Mouse (Mus musculus) forebrain, postnatal 0 days (tissue): Measurements from ENCODE around the gene Gigyf2. TPM values are rescaled to one million over a fixed set of nuclear protein-coding genes. Genes with fewer than 3 reads are reported as not detected.

Experiments used
- ATAC-seq: fragments of 200-750 bp; cut with Nextera tagmentation; 2 replicates; pipeline ENCODE4 v1.8.0; 2017; ENCODE audit warnings: mild to moderate bottlenecking, moderate library complexity
- DNase-seq: peaks from one replicate; pipeline ENCODE4 v3.0.0-alpha.2; 2015
- H3K27ac ChIP-seq: fragments of 300-500 bp; sonication (generic); 2 replicates; pipeline ENCODE4 v1.5.1; 2014; ENCODE audit warnings: low read depth, mild to moderate bottlenecking, antibody characterized with exemption, low read length, moderate library complexity, mixed read lengths
- H3K27me3 ChIP-seq: fragments of 300-500 bp; sonication (generic); 2 replicates; pipeline ENCODE4 v1.6.1; 2014; ENCODE audit warnings: mild to moderate bottlenecking, low read length, mixed read lengths; ENCODE audit not compliant: insufficient read depth
- H3K36me3 ChIP-seq: fragments of 300-500 bp; sonication (generic); 2 replicates; pipeline ENCODE4 v1.6.1; 2014; ENCODE audit warnings: mild to moderate bottlenecking, moderate library complexity; ENCODE audit not compliant: insufficient read depth
- H3K4me1 ChIP-seq: fragments of 300-500 bp; sonication (generic); 2 replicates; pipeline ENCODE4 v1.6.1; 2014; ENCODE audit warnings: antibody characterized with exemption; ENCODE audit not compliant: insufficient read depth
- H3K4me2 ChIP-seq: fragments of 300-500 bp; sonication (generic); 2 replicates; pipeline ENCODE4 v1.6.1; 2014; ENCODE audit warnings: low read depth, mild to moderate bottlenecking, moderate library complexity
- H3K4me3 ChIP-seq: fragments of 300-500 bp; sonication (generic); 2 replicates; pipeline ENCODE4 v1.5.1; 2014; ENCODE audit warnings: low read depth, low read length, mixed read lengths
- H3K9ac ChIP-seq: fragments of 300-500 bp; sonication (generic); 2 replicates; pipeline ENCODE4 v1.6.1; 2014; ENCODE audit warnings: mild to moderate bottlenecking
- H3K9me3 ChIP-seq: fragments of 300-500 bp; sonication (generic); 2 replicates; pipeline ENCODE4 v1.6.1; 2016; ENCODE audit warnings: low read length
- CTCF ChIP-seq: sonication (generic); IDR thresholded peaks from 2 replicates; pipeline ENCODE4 v1.5.1; 2016; ENCODE audit warnings: antibody characterized with exemption, control low read depth, low read depth
- WGBS: fragments of 180-500 bp; shearing (Covaris S2); extraction: QIAGEN DNeasy Blood & Tissue Kit; methylation state at CpG from one replicate; pipeline ENCODE4 v1.1.7; 2014; 5-methylcytosine and 5-hydroxymethylcytosine counted together
- polyA plus RNA-seq: library from polyadenylated mRNA; unstranded; fragments of >200 nt; fragmentation: Nextera tagmentation; extraction: Ambion mirVana; gene quantifications from 2 replicates; pipeline ENCODE4 v1.2.1, GENCODE M21; 2015
- total RNA-seq: library from RNA; depleted of rRNA; stranded (reverse); fragments of >200 nt; gene quantifications from 2 replicates; pipeline ENCODE4 v1.2.3, GENCODE M21; 2014

Gigyf2 gene
- total and polyA plus RNA-seq, 2 experiments from 2014 or later, result 44.3 to 69.0 TPM

GRCm38 (mm10) chr1:87396923-87397586 lies 70.3 kb downstream of the Gigyf2 start:
- Histone ChIP-seq H3K27ac (no peak overlapping the region), H3K9ac (no peak overlapping the region), H3K4me1 (no peaks in the 10 kb centered on the region), H3K4me2 (no peak overlapping the region), H3K27me3 (no peaks in the 10 kb centered on the region), H3K36me3 (peaks cover 5% of the 10 kb centered on the region; the same call in 1 of the 2 replicates), H3K4me3 (no peak overlapping the region), H3K9me3 (no peaks in the 10 kb centered on the region)
- ATAC-seq, result no peak
- no peak for TF ChIP-seq CTCF
- WGBS, result 74% methylated on average over 7 of the region's 7 CpGs
- peak; percentile 14 for DNase-seq

DNA sequence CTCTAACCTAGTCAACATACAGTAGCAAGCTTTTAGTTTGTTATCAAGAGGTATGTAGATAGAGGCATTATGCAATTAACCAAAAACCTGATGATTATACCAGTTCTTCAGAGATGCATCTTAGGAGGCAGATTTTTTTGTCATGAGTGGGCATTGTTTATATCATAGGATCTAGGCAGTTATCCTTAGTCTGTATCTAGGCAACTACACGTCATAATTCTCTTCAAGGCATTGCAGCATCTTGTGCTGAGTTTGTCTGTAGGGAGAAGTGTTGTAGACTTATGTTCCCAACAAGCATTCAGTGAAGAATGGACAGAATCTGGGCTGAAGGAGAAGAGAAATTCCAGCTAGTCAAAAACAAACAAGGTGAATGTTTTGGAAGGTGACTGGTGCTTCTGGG lies 77.9 kb downstream of the Gigyf2 start:
- H3K27me3 ChIP-seq, result no peaks in the 10 kb centered on the region
- H3K9ac ChIP-seq, result no peak overlapping the region
- H3K9me3 ChIP-seq, result no peaks in the 10 kb centered on the region
- no peak overlapping the region for H3K4me2 ChIP-seq
- no peak for TF ChIP-seq CTCF
- WGBS, result 90% methylated on average over 1 of the region's 1 CpGs
- ATAC-seq (no peak), DNase-seq (no peak)
- H3K36me3 ChIP-seq, result peaks cover 42% of the 10 kb centered on the region
- H3K4me1 ChIP-seq, result no peaks in the 10 kb centered on the region
- no peak overlapping the region for H3K4me3 ChIP-seq
- H3K27ac ChIP-seq, result no peak overlapping the region

- no peak for DNase-seq
- no peak for TF ChIP-seq CTCF
- H3K9me3 ChIP-seq, result no peaks in the 10 kb centered on the region
- ATAC-seq, result no peak
- H3K36me3 ChIP-seq, result peaks cover 49% of the 10 kb centered on the region
- H3K27ac ChIP-seq, result no peak overlapping the region
- H3K27me3 ChIP-seq, result no peaks in the 10 kb centered on the region
- H3K4me1 ChIP-seq, result no peaks in the 10 kb centered on the region
- H3K4me3 ChIP-seq, result no peak overlapping the region
- H3K9ac ChIP-seq, result no peak overlapping the region
- H3K4me2 ChIP-seq, result no peak overlapping the region
These were observed 79.2 kb downstream of the Gigyf2 start for GRCm38 (mm10) chr1:87406012-87406411.

- 93% methylated on average over 4 of the region's 4 CpGs for WGBS
- H3K4me3 ChIP-seq, result no peak overlapping the region
- no peak overlapping the region for H3K27ac ChIP-seq
- ATAC-seq (no peak), DNase-seq (no peak)
- H3K4me2 ChIP-seq, result no peak overlapping the region
- no peak for TF ChIP-seq CTCF
- H3K27me3 ChIP-seq, result no peaks in the 10 kb centered on the region
- no peak overlapping the region for H3K9ac ChIP-seq
- no peaks in the 10 kb centered on the region for H3K9me3 ChIP-seq
- no peaks in the 10 kb centered on the region for H3K4me1 ChIP-seq
- peaks cover 56% of the 10 kb centered on the region for H3K36me3 ChIP-seq
These were observed 82.6 kb downstream of the Gigyf2 start for GRCm38 (mm10) chr1:87409380-87409779.

DNA sequence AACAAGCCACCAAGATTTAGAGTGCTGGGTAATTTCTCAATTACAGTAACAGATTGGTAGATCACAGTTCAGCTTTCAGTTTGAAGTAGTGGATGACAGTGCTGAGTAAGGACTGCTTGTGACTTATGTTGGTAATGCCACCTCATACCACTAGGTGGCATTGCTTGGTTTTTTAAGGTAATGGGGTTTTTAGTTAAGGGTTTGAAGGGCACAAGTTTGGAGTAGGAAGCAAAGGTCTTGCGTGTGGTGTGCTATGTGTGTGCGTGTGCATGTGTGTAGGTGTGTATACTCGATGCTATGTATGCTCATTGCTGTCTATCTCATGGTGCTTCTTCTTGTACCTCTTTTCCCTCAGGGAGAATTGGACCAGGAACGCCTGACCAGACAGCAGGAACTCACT lies 91.9 kb downstream of the Gigyf2 start:
- Histone ChIP-seq H3K4me2 (no peak overlapping the region), H3K9ac (no peak overlapping the region), H3K9me3 (no peaks in the 10 kb centered on the region), H3K4me1 (no peaks in the 10 kb centered on the region), H3K36me3 (peaks cover 34% of the 10 kb centered on the region), H3K27ac (no peak overlapping the region), H3K27me3 (no peaks in the 10 kb centered on the region), H3K4me3 (no peak overlapping the region)
- TF ChIP-seq CTCF, result peak; percentile 77
- WGBS, result 90% methylated on average over 4 of the region's 4 CpGs
- ATAC-seq (no peak), DNase-seq (peak; percentile 48)

GRCm38 (mm10) chr1:87435125-87435524 lies 108.3 kb downstream of the Gigyf2 start:
- no peak overlapping the region for H3K9ac ChIP-seq
- H3K4me1 ChIP-seq, result no peaks in the 10 kb centered on the region
- DNase-seq (no peak), ATAC-seq (no peak)
- WGBS, result 91% methylated on average over 2 of the region's 2 CpGs
- H3K27me3 ChIP-seq, result no peaks in the 10 kb centered on the region
- no peak overlapping the region for H3K27ac ChIP-seq
- no peak overlapping the region for H3K4me2 ChIP-seq
- peaks cover 62% of the 10 kb centered on the region for H3K36me3 ChIP-seq
- no peaks in the 10 kb centered on the region for H3K9me3 ChIP-seq
- H3K4me3 ChIP-seq, result no peak overlapping the region
- TF ChIP-seq CTCF, result no peak

- no peak for TF ChIP-seq CTCF
- 75% methylated on average over 6 of the region's 6 CpGs for WGBS
These were observed 109.8 kb downstream of the Gigyf2 start for GRCm38 (mm10) chr1:87436583-87436982.

More at GRCm38 (mm10) chr1:87436583-87436982, 109.8 kb downstream of the Gigyf2 start:
- H3K27me3 ChIP-seq, result no peaks in the 10 kb centered on the region
- H3K9ac ChIP-seq, result no peak overlapping the region
- peaks cover 59% of the 10 kb centered on the region for H3K36me3 ChIP-seq
- no peaks in the 10 kb centered on the region for H3K9me3 ChIP-seq
- H3K4me3 ChIP-seq, result no peak overlapping the region
- H3K4me1 ChIP-seq, result no peaks in the 10 kb centered on the region
- ATAC-seq (no peak), DNase-seq (no peak)
- no peak overlapping the region for H3K27ac ChIP-seq
- H3K4me2 ChIP-seq, result no peak overlapping the region
